Mouse (Mus musculus) ovary, postnatal 10 days (tissue): Measurements from ENCODE around the gene Gp1ba.

Source experiments
- DNase-seq: peaks from one replicate; pipeline ENCODE4 v3.0.0; 2022; ENCODE audit warnings: low spot score

Gene Gp1ba

DNA sequence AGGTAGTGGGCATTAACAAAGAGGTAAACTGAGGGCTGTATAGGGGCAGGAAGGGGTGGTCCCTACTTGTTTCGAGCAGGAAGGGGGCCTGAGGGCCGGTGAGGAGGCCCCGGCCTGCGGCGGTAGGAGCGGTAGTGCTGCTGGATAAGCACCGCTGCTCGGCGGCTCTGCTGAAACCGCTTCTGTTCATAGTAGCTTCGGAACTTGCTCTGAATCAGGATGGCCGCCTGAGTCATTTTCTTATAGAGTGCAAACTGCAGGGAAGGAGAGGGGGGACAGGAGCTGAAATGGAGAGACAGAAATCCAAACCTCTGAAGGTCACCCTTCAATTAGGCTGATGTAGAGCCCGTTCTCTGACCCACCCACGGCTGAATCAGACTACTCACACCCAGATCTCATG lies 31.6 kb downstream of the Gp1ba start:
- DNase-seq, result no peak

DNA sequence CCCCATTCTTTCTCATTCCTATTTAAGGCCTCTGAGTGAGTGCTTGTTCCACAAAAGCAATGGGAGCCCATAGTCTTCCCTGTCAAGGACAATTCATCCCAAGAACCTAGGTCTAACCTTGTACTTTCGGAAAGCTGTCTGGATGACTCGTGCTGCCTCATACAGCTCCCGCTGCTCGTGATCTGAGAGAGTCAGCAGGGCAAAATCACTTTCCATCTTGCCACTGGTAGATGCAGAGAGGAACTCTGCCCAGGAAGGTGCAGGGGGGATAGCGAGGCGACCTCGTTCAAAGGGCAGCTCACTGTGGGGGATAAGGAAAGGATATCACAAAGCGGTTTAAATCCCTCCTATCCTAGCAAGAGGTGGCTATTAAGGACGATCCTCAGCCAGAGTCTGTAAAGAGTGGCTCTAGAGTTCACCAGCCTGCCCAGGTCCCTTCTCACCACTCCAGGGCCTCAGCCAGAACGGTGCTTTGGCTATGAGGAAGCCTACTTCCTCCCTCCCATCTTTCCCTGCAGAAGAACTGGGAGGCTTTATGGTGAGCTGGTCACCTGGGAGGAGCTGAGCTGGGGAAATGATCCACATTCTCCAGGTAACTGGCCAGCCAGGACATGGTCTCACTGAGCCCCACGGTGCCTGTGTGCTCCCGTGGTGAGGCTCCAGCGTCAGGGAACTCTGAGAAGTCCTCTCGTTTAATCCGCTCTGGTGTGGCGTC lies 32.6 kb downstream of the Gp1ba start:
- DNase-seq, result no peak

DNA sequence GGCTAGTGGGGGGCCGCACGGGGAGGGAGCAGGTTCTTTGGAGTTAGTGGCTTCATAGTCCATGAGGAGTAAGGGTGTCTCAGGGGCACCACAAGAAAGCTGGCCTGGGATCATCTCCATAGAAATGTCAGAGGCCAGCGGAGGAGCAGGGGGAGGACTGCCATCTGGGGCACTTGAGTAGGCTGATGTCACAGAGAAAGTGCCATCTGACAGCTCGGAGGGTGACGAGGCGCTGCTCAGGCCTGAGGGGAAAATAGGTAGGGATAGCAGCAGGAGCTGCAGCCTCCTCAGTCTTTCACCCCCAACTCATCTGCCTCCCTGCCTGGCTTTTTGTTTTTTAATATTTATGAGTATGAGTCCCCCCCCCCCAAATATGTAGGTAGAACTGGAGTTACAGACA lies 35.1 kb downstream of the Gp1ba start:
- no peak for DNase-seq

DNA sequence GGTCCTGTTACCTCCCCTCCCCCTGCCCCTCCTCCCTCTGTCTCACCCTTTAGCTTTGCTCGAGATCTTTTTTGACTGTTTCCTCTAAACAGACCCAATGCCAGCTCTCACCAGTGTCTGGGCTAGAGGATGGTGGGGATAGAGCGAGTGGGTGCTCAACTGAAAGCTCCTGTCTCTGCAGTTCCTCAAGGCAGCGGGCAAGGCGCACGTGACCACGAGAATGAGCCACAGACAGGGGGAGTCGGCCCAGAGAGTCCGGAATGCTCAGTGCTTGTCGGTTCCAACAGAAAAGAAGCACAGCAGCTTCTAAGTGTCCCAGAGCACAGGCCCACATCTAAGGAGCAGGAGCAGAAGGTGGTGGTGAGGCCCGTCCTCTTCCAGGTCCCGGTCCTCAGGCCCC lies 35.6 kb downstream of the Gp1ba start:
- no peak for DNase-seq

DNA sequence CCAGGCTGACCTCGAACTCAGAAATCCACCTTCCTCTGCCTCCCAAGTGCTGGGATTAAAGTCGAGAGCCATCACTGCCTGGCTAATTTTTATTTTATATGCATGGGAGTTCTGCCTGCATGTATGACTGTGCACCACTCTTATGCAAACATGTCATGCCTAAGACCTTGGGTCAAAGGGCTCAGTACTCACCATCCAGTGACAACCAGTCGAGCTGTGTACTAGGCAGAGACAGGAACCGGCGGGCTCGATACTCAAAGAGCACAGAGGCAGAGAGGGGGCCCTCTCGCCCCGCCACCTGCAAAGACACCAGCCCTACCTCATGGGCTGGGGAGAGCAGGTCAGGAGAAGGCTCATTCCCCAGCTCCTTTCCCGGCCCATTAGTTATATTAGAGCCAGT lies 39.2 kb downstream of the Gp1ba start:
- DNase-seq, result no peak

DNA sequence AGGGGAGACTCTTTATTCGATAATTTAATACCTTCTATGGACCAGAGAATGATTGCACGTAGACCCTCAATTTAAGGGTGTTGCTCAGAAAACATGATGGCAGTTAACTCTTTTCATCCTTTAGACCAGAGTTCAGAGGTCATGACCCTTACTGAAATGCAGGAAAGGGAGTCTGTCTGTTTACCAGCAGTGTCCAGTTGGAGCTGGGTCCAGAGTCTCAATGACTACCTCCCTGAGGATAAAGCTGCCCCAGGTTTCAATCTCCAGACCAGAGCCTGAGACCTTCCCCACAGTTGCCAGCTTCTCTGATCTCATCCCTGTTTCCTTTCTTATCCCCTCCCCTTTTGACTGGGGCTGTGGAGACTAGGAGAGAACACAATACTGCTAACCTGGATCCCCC lies 39.7 kb downstream of the Gp1ba start:
- DNase-seq, result no peak

DNA sequence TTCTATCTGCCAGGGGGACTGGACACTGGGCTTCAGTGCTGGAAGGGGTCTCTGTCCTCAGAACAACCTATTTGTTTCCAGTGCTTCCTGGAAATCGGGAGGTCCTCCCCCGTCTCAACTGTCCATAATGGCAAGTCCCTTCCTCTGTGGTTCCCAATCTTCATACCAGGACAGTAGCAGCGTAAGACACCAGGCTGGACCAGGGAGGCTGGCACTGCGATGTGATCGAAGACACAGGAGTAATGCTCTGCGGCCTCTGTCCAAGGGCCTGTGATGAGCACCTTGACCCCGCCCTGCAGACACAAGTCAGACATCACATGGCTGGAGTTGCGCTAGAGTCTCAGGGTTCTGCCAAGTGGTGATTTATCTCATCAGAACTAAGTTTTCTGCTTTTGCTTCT lies 40.4 kb downstream of the Gp1ba start:
- DNase-seq, result no peak

DNA sequence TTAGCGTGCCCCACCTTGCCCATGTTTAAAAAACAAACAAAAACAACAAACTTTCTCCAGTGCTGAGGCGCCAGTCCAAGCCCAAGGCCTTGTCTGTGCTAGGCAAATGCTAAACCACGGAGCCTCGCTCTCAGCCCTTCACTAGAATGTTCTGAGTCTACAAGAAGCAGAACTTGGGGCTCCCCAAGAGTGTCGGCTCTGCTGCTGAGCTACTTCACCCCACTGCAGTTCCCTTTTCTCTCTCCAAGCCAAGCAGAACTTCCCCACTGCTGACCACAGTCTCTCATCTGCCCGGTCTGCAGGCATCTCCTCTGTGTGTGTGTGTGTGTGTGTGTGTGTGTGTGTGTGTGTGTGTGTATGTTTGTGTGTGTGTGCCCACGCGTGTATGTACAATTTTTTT lies 41.0 kb downstream of the Gp1ba start:
- DNase-seq, result no peak

DNA sequence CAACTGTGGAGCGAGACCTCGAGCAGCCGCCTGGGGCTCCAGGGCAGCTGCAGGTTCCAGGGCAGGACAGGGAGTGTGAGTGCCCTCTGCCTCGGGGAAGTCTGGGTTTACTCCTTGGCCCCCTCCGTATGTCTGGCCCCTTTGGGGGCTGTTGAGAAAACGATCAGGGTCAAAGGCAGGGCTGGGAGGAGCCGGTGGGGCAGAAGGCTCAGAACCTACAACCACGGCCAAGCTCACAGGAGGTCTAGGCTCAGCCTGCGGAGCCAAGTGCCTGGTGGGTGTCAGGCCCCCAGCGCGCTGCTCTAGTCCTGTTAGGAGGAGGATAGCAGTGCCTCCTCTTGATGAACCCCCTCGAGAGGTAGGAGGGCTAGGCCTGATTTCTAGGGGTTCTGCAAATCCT lies 42.2 kb downstream of the Gp1ba start:
- DNase-seq, result no peak

DNA sequence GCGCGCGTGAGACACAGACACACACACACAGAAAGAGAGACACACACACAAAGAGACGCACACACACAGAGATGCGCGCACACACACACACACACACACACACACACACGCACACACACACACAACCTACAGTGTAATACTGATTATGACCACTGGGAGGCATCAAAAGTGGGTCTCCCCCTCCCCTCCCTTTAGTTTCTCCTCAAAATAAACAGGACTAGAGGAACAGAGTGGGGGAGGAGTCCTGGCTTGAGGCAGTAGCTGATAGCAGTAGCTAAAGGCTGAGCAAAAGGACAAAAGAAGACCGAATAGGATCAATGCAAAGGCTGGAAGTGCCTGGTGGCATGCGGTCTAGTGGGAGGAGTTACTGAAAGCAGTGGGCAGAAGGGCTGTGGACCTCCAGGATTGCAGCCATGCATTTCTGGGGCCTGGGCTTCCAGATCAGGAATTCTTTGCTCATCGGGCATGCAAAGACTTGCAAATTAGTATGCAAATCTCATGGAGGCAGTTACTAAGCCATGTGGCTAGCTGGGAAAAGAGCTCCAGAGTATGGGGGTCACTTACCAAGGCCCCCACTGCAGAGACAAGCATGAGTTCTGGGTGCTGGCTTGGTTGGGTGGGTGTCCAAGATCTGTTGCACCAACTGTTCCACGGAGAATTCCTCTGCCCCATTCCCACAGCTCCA lies 43.1 kb downstream of the Gp1ba start:
- no peak for DNase-seq

DNA sequence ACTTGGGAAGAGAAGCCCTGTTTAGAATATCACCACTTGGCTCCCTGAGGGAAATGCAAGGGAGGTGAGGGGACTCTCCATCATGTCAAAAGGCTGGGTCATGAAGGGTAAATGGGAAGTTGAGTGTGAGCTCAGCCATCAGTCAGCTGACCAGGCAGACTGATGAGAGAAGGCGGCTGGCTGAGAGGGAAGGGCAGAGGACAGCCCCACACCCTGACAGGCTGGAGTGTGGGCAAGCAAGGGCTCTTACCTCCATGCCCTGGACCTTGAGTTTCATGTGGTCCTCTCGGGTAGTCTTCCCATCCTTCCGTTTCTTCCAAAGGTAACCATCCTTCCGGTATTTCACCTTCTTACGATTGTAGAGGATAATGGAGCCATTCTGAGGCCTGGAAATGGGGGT lies 44.7 kb downstream of the Gp1ba start:
- no peak for DNase-seq

DNA sequence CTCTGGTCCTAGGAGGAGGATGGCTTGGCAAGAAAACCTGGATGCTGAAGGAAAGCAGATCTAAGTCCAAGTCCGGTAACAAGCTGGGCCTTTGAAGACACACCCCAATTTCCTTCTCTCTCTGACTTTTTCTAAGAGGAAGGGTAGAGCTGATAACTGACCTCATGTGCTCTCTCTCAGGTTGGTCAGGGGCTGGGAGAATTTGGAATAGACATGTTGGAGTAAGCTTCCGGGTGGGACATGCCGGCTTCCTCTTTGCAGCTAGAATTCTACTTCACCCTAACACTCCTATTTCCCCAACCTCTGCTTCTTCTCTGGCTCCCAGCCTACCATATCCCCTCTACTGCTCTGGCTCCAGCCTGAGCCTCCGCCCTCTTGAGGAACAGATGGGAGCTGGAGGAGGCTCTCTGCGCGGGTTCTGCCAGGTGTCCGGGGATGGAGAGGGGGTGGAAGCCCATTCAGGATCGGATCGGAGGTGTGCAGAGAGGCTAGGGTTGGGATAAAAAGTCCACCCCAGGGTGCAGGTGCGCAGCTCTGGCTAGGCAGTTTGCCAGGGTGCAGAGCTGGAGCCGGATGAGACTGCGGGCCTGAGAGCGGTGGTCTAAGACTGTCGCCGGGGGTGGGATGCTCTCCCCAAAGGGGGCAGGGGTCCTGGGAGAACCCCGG lies 48.1 kb downstream of the Gp1ba start:
- DNase-seq, result no peak

DNA sequence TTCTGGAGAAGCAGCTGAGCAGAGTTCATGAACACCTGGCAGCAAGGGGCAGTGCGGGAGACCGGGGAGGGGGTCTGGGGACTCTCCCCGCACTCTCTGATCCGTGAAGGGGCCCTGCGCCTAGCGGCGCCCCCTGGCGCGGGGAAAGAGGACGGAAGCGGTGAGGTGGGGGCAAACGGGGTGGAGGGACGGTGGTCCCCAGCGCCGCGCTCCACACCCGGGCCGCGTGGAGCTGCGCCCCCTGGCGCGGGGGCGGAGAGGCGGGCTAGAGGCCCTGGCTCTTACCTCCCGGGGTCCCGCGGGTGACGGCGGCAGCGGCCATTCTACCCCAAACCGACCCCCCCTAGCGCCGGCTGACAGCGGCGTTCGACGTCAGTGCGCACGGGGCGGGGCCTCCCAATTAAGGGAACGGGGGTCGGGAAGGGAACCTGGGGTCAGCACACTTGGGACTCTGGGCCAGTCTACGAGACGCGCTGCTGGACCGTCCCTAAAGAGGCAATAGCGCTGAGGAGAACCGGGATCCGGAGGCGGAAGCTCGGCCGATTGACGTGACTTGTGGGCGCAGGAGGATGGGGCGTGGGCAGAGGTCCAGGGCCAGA lies 48.8 kb downstream of the Gp1ba start, which contains the start of gene Camta2:
TSS of gene Camta2 (minus strand) at position 505 of the 599 bp plus-strand sequence.
- DNase-seq, result peak; percentile 85

DNA sequence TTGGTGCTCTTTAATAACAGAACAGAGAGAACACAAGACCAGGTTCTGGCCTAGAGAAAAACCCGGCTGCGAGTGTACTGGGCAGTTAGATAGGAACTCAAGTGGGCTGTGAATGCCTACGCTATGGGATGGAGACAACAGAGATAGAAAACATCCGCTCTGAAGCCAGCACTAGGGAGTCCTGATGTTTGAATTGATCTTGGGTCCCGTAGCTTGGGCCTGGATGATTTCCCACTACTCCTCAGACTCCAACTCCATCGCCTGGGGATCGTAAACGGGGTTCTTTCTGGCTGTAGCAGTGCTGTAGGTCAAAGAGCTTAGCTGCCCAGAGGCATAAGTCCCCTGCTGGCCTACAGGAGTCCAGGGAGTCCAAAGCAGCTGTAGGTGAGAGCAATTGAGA lies 49.5 kb downstream of the Gp1ba start:
- no peak for DNase-seq

DNA sequence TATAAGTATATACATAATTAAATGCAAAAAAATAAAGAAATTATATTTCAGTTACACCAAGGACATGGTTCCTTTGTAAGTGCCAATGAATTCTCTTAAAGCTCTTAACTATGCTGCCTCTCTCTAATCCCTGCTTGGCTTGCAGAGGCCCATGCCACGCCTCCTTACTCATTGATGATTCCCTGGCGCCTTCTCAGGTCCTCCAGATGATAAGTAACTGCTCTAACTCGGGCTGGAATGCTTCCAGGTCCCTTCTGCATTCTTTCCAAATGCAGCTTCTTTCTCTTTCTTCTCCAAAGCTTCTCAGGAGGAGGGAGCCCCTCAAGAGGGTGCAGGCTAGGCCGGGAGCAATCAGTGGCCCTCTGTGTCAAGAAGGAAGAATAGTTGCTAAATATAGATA lies 50.7 kb downstream of the Gp1ba start:
- no peak for DNase-seq
